Mouse (Mus musculus) limb, embryonic 14.5 days (tissue): ENCODE results near the gene Arl3. TPM values are rescaled to one million over a fixed set of nuclear protein-coding genes. Genes with fewer than 3 reads are reported as not detected.
A peak's percentile ranks its signal among the peaks of the same experiment; 100 is the strongest.

Source experiments
- ATAC-seq: fragments of 200-750 bp; cut with Nextera tagmentation; 2 replicates; pipeline ENCODE4 v1.8.0; 2017; ENCODE audit warnings: low read depth, moderate number of reproducible peaks, moderate TSS enrichment; ENCODE audit not compliant: low FRiP score
- DNase-seq: peaks from one replicate; pipeline ENCODE4 v3.0.0-alpha.2; 2015; ENCODE audit warnings: low spot score
- H3K27ac ChIP-seq: fragments of 300-500 bp; sonication (generic); replicated peaks from 2 replicates; pipeline ENCODE4 v1.5.1; 2014; ENCODE audit warnings: low read depth, mild to moderate bottlenecking, low read length, moderate library complexity, mixed read lengths
- H3K27me3 ChIP-seq: fragments of 300-500 bp; sonication (generic); 2 replicates; pipeline ENCODE4 v1.6.1; 2014; ENCODE audit warnings: low read length, mixed read lengths; ENCODE audit not compliant: control insufficient read depth, insufficient read depth
- H3K36me3 ChIP-seq: fragments of 300-500 bp; sonication (generic); 2 replicates; pipeline ENCODE4 v1.6.1; 2014; ENCODE audit warnings: mild to moderate bottlenecking, low read length, moderate library complexity, mixed read lengths; ENCODE audit not compliant: control insufficient read depth, insufficient read depth
- H3K4me1 ChIP-seq: fragments of 300-500 bp; sonication (generic); 2 replicates; pipeline ENCODE4 v1.6.1; 2014; ENCODE audit warnings: antibody characterized with exemption, low read length, mixed read lengths; ENCODE audit not compliant: control insufficient read depth, insufficient read depth
- H3K4me2 ChIP-seq: fragments of 300-500 bp; sonication (generic); replicated peaks from 2 replicates; pipeline ENCODE4 v1.6.1; 2014; ENCODE audit warnings: low read depth, mild to moderate bottlenecking, low read length, moderate library complexity; ENCODE audit not compliant: severe bottlenecking
- H3K4me3 ChIP-seq: fragments of 300-500 bp; sonication (generic); replicated peaks from 2 replicates; pipeline ENCODE4 v1.5.1; 2014; ENCODE audit warnings: low read length
- H3K9ac ChIP-seq: fragments of 300-500 bp; sonication (generic); 2 replicates; pipeline ENCODE4 v1.6.1; 2014; ENCODE audit warnings: mild to moderate bottlenecking, low read depth, low read length, moderate library complexity; ENCODE audit not compliant: severe bottlenecking
- H3K9me3 ChIP-seq: fragments of 300-500 bp; sonication (generic); 2 replicates; pipeline ENCODE4 v1.6.1; 2016; ENCODE audit warnings: low read length; ENCODE audit not compliant: control insufficient read depth
- POLR2A ChIP-seq: fragments of 200-500 bp; IDR thresholded peaks from 2 replicates; pipeline ENCODE4 v1.8.0; 2012; ENCODE audit warnings: inconsistent platforms, mild to moderate bottlenecking, moderate library complexity, borderline replicate concordance; ENCODE audit not compliant: insufficient read depth, insufficient read length; ENCODE audit errors: extremely low read depth
- WGBS: fragments of 180-500 bp; shearing (Covaris S2); extraction: QIAGEN DNeasy Blood & Tissue Kit; methylation state at CpG from one replicate; pipeline ENCODE4 v1.1.7; 2014; 5-methylcytosine and 5-hydroxymethylcytosine counted together
- polyA plus RNA-seq, 2 experiments: library from polyadenylated mRNA; depleted of rRNA in 1 of 2; stranded (reverse) in 1 of 2; unstranded in 1 of 2; fragments of >200 nt; fragmentation: Nextera tagmentation in 1 of 2; extraction: Ambion mirVana in 1 of 2; gene quantifications; 2 replicates each; pipeline versions ENCODE4 v1.2.1 to v1.2.3; 2012 to 2014

The Arl3 gene
- polyA plus RNA-seq, 2 experiments, result 87.2 to 120 TPM

DNA sequence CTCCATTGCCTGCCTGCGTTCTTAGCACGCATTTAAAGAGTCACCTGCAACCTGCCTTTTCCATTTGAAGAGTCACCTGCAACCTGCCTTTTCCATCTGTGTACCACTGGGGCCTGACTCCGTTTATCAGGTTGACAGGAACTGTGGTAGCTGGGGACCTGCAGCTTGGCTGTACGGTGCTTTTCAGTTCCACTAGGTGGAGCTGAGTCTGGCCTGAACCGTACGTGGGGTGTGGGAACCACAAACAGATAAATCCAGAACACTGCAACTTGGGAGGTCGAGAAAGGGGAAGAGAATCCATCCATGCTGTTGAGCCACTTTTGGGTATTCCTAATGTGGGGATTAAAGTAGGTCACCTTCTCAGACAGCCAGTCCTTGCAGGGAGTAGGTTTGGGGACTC lies 34.4 kb upstream of the Arl3 start:
- no peak for DNase-seq
- no peak overlapping the region for H3K4me3 ChIP-seq
- H3K9me3 ChIP-seq, result no peaks in the 10 kb centered on the region
- TF ChIP-seq POLR2A, result no peak
- ATAC-seq, result 0 out of 2 replicates have a peak, but pooled peaks have one; percentile 44
- no peaks in the 10 kb centered on the region; the same call in 1 of the 2 replicates for H3K4me1 ChIP-seq
- WGBS, result 65% methylated on average over 7 of the region's 7 CpGs
- no peak overlapping the region for H3K4me2 ChIP-seq
- H3K27ac ChIP-seq, result no peak overlapping the region
- no peaks in the 10 kb centered on the region for H3K27me3 ChIP-seq
- H3K9ac ChIP-seq, result no peak overlapping the region
- peaks cover 43% of the 10 kb centered on the region for H3K36me3 ChIP-seq

GRCm38 (mm10) chr19:46606718-46607117 lies 33.7 kb upstream of the Arl3 start:
- peaks cover 41% of the 10 kb centered on the region for H3K36me3 ChIP-seq
- no peak for TF ChIP-seq POLR2A
- no peaks in the 10 kb centered on the region for H3K27me3 ChIP-seq
- H3K9me3 ChIP-seq, result no peaks in the 10 kb centered on the region
- no peak overlapping the region for H3K4me2 ChIP-seq
- no peak for DNase-seq
- no peak overlapping the region for H3K4me3 ChIP-seq
- H3K9ac ChIP-seq, result no peak overlapping the region
- no peak overlapping the region for H3K27ac ChIP-seq
- H3K4me1 ChIP-seq, result no peaks in the 10 kb centered on the region; the same call in 1 of the 2 replicates
- no peak for ATAC-seq
- 91% methylated on average over 13 of the region's 13 CpGs for WGBS

DNA sequence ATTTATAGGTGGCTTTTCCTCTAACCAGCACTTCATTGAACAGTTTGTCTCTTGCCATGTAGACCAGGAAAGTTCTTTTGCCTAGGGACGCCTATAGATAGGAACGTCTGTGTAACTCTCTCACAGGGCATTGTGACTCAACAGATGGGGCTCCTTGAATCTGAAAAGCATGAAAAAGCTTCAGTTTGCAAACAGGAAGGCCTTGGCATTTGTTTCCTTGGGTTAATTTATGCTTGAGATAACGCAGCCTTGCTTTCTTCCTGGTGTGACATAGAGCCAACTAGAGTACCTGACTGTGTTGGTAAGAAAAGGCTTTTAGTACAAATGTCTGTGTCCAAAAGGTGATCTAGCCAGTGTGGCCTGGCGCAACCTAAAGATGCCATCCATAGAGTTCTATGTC lies 29.4 kb upstream of the Arl3 start:
- no peak overlapping the region for H3K9ac ChIP-seq
- no peak overlapping the region for H3K4me2 ChIP-seq
- ATAC-seq (no peak), DNase-seq (no peak)
- WGBS, result 95% methylated on average over 4 of the region's 4 CpGs
- peaks cover 10% of the 10 kb centered on the region; the same call in 1 of the 2 replicates for H3K4me1 ChIP-seq
- peaks cover 24% of the 10 kb centered on the region for H3K36me3 ChIP-seq
- no peak for TF ChIP-seq POLR2A
- no peaks in the 10 kb centered on the region for H3K27me3 ChIP-seq
- H3K27ac ChIP-seq, result no peak overlapping the region
- H3K4me3 ChIP-seq, result no peak overlapping the region
- H3K9me3 ChIP-seq, result no peaks in the 10 kb centered on the region

GRCm38 (mm10) chr19:46601491-46601890 lies 28.5 kb upstream of the Arl3 start:
- DNase-seq, result no peak
- WGBS, result 89% methylated on average over 14 of the region's 14 CpGs
- no peak for ATAC-seq
- no peaks in the 10 kb centered on the region for H3K27me3 ChIP-seq
- no peak overlapping the region for H3K4me2 ChIP-seq
- peaks cover 22% of the 10 kb centered on the region for H3K36me3 ChIP-seq
- no peak overlapping the region for H3K9ac ChIP-seq
- peaks cover 10% of the 10 kb centered on the region; the same call in 1 of the 2 replicates for H3K4me1 ChIP-seq
- TF ChIP-seq POLR2A, result no peak
- no peaks in the 10 kb centered on the region for H3K9me3 ChIP-seq
- H3K4me3 ChIP-seq, result no peak overlapping the region
- H3K27ac ChIP-seq, result no peak overlapping the region

GRCm38 (mm10) chr19:46600371-46600770 lies 27.4 kb upstream of the Arl3 start:
- peaks cover 19% of the 10 kb centered on the region for H3K36me3 ChIP-seq
- TF ChIP-seq POLR2A, result no peak
- ATAC-seq (no peak), DNase-seq (no peak)
- H3K27me3 ChIP-seq, result no peaks in the 10 kb centered on the region
- no peak overlapping the region for H3K27ac ChIP-seq
- H3K9me3 ChIP-seq, result no peaks in the 10 kb centered on the region
- peak overlapping the region; percentile 80; the same call in 1 of the 2 replicates for H3K4me3 ChIP-seq
- 85% methylated on average over 4 of the region's 4 CpGs for WGBS
- peak overlapping the region; percentile 77; the same call in 1 of the 2 replicates for H3K9ac ChIP-seq
- peak overlapping the region; percentile 88 for H3K4me2 ChIP-seq
- H3K4me1 ChIP-seq, result peaks cover 10% of the 10 kb centered on the region; the same call in 1 of the 2 replicates
